Mouse (Mus musculus): ENCODE measurements around the gene Adal. TPM values are rescaled to one million over a fixed set of nuclear protein-coding genes. Genes with fewer than 3 reads are reported as not detected.
"Not testable (repeated sequence)": the region's sequence is repeated elsewhere in the genome, so short reads cannot be mapped to it uniquely, and the experiment has no call there.

The Adal gene
- 21.2 and 22.5 TPM in 2 replicates for polyA plus RNA-seq (2012; rRNA removed)

DNA sequence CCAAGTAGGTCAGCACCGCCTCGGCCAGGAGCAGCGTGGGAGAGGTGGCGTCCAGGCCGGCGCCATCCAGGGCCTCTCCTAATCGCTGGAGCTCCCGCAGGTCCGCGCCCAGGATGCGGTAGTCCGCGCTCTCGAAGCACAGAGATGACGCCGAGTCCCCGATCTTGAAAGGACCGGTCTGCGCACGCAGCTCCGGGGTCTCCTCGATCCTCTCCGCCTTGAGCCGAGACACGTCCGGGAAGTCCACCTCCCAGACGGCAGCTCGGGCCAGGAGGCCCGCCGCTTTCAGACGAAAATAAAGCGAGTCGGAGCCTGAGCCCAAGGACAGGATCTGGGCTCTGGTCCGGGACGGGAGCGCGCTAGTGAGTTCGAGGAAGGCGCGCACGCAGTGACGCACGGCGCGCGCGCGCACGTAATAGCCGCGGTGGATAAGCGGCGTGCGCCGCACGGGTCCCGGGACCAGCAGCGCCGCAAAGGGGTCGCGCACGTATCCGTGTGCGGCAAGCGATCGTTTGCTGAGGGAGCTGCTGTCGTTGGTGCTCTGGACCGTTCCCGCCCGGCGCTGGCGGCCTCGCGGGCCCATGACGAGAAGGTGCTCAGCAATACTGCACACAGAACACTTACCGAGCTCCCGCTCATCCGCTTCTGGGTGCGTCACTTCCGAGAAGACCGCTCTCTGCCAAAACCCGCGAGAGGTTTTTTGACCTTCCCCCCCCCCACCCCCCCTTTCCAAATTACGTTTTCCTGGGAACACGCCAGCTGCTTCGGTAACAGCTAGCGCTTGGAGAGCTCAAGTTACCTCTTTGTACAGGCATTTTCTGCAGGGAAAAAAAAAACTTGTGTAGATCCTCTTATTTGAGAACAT lies at the start of gene Adal, which contains the start of gene Lcmt2:
Gene Adal (plus strand): TSS at position 411 of the 865 bp plus-strand sequence.
Gene Lcmt2 (minus strand): TSS at position 636 of the 865 bp plus-strand sequence.
- DNase-seq (ENCODE audit: extremely low spot score in 1 of 2, low spot score in 1 of 2), result peak; percentile 73 to 92

DNA sequence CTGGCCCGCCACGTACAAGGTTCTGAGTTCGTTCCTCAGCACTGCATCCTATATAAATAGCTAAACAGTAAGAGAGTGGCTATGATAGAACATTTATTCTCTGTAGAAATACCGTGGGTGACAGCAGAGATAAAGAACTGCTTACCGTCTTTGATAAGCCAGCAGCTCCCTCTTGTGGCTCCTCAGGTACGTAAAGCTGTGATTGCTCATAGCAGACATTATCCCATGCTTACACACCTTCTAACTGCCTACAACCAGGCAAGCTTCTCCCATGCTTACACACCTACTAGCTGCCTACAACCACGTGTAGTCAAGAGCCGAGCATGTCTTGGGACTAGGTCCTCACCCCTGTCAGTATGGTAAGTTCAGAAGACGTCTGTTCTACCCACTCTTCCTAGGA lies 38.2 kb upstream of the Adal start:
- peak; percentile 56 to 88 for DNase-seq (ENCODE audit: extremely low spot score in 1 of 2, low spot score in 1 of 2)

DNA sequence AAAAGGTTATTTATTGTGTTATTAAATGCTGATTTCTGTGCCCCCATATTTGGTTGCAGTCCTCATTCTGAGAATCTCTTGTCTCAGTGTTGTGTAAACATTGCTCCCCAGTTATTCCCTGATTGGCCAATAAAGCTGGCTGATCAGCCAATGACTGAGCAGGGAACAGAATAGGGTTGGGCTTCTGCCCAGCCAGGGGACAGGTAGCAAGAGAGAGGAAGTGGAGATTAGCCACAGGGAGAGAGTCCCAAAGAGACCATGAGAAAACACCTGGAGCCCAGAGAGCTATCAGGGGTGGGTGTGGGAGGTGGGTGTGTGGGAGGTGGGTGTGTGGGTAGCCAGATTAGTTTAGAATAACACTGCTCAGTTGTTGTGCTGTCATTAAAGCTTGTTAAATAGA lies 34.3 kb upstream of the Adal start:
- DNase-seq (ENCODE audit: extremely low spot score in 1 of 2, low spot score in 1 of 2), result no peak

DNA sequence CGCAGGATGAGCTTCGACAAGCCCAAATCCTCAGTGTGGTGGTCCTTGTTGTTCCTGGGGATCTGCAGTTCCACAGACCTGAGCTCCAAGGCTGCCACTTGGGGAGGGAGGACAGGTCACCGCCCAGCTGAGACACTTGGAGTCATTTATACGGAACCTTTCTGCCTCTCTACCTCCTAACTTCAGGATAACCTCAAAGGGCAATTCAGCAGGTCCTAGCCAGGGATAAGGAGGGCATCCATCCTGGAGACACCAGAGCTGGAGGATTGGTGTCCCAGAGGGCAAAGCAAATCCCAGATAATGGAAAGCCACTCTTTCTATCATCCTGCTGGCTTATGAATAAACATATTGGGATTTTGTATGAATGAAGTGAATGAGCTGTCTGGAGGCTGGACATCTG lies 30.5 kb upstream of the Adal start, which contains the start of gene Tgm7:
Gene Tgm7 (minus strand): TSS at position 101 of the 400 bp plus-strand sequence.
- DNase-seq (ENCODE audit: extremely low spot score in 1 of 2, low spot score in 1 of 2), result no peak

DNA sequence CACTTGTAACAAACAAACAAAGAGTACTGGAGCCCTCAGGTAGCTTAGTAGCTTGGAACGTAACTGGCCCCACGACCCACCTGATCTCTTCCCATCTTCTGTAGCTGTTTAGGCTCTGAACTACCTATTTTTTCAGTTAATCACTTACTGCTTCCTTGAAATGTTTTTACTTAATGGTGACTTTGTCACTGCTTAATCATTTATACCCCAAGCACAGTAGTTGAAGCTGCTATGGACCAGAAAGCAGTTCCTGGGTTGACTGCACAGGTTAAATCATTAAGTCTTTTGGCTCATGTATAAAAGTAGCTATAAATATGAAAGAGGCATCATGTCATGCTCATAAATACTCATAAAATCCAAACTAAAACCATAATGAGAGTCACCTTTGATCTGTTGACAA lies 24.8 kb upstream of the Adal start:
- DNase-seq (ENCODE audit: extremely low spot score in 1 of 2, low spot score in 1 of 2), result no peak

DNA sequence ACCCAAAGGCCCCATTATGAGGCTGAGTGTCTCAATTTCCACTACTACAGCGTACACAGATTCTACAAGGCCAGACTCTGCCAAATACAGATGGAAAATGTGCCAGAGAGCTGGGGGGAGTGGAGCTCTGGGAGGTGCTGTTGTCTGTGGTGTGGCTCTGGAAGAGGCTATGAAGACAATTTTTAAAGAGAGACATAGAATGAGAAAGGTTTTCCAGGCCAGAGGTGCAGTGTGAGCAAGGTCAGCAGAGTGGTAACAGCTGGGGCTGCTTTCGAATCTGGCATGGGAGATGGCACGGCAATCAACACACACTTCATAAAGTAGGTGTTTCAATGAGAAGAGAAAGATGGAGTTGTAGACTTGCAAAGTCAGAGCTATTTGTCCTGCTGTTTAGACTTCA lies 21.0 kb upstream of the Adal start:
- DNase-seq (ENCODE audit: extremely low spot score in 1 of 2, low spot score in 1 of 2), result no peak

DNA sequence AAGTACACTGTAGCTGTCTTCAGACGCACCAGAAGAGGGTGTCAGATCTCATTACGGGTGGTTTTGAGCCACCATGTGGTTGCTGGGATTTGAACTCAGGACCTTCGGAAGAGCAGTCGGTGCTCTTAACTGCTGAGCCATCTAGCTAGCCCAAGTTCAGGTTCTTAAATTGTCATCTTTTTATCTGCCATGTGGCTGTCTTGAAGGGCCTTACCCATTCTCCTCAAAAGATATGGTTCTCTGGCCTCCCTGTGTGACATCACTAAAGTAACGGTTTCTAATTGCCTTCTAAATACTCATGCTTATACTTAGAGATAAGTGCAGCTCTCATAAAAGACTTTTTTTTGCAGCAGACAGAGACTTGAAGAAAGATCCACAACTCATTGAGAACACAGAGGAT lies 13.9 kb upstream of the Adal start:
- not testable (repeated sequence) for DNase-seq (ENCODE audit: extremely low spot score in 1 of 2, low spot score in 1 of 2)

DNA sequence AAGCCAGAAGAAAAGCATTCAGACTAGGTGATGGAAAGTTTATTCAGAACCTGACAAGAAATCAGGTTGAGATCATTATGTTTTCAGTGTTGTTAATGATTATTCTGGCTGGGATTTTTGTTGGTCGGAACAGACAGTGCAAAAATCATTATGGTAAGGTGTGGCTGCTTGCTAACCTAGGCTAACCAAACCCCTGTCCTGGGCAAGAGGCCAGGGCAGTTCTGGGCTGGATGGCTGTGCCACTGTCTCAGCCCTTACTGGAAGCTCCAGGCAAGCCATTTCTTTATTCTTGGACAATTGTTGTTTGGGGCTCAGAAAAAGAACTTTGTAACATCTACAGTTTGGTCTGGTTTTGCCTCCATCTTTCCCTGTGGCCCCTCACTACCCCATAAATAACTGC lies 12.7 kb upstream of the Adal start:
- DNase-seq (ENCODE audit: extremely low spot score in 1 of 2, low spot score in 1 of 2), result no peak

DNA sequence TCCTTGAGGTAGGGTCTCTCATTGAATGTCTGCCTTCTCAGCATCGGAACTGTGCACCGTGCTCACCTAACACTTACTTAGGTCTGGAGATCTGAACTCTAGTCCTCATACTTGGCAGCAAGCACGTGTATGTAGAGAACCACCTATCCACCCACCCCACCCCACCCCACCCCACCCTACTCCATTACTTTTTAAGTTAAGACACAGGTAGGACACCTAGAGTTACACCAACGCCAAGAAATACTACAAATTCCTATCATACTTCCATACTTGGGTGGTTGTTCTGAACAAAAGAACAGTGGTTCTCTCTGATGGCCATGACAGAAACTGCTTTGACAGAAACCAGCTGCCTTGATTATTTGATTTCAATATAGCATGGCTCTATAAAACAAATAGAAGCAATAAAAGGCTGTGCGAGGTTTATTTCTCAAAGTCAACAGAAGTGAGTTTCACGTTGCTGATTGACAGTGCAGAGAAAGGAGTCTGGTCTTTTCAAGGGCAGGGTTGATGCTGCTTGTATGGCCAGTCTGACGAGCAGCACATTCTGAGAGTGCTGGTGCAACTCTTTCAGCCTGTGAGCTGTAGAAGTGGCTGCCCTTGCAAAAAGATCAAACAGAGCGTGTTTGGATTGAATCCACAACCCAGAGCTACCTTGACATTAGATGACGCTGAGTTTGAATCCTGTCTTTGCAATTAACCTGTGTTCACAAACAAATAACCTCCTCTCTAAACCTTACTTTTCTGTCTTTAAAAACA lies 11.2 kb upstream of the Adal start:
- DNase-seq (ENCODE audit: extremely low spot score in 1 of 2, low spot score in 1 of 2), result no peak

DNA sequence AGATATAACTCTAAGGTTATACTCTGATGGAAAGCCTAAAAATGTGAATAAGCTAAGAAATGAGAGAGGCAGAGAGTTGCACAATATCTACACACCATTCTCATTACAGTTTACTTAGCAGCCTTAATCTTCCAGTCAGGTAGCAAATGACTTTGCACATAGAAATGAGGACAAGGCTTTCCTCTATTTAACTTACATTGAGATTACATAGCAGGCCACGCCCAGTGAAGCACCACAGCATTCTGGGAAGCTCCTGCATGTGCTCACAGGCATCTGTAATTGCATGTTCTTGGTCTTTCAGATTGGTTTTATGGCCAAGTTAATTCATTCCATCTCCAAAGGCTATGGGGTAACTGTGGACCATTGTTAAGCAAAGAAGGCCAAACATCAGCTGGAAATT lies 7.4 kb upstream of the Adal start:
- no peak for DNase-seq (ENCODE audit: extremely low spot score in 1 of 2, low spot score in 1 of 2)

DNA sequence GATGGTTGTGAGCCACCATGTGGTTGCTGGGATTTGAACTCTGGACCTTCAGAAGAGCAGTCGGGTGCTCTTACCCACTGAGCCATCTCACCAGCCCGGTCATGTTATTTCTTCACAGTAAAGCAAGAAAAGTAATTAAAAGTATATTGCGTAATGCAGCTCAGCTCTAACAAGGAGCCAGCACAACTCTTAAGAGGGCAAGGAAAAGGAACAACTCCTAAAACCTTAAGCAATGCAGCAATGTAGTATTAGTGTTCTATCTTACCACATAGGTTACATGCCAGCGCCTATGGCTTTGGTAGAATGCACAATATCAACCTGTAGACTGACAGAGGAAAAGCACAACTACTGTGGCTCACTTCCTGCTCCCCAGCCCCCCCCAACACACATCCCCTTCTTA lies 2.9 kb upstream of the Adal start:
- no peak for DNase-seq (ENCODE audit: extremely low spot score in 1 of 2, low spot score in 1 of 2)

DNA sequence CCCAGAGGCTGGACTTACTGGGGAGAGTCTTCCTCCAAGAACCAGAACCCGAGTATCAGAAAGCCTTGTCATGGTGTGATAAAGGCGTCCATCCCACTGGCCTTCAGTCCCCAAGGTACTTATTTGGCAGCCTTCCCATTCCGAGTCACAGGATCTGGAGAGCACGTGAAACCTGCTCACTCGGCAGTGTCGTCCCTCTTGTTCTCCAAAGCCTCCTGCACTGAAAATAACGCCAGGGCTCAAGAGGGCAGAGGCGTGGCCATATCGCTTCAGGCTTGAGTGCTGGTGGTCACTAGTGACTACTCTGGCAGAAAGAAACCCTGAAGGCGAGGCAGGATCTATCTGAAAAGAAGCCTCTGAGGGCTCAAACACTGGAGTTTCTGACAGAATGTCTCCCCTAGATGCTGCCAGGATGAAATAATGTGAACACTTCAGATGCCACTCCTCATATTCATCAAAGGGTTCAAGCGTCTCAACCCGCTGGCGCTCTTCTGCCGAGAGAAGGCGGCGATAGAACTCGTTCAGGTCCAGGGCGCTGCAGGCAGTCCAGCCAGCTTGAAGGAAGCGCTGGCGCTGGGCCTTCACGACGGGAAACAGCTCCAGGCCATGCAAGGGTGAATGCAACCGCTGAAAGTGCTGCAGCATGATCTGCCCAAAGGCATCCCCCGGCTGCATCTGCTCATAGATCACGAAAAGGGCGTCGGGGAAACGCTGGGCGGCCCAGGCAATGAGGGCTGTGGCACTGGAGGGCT lies 786 bp upstream of the Adal start:
- no peak for DNase-seq (ENCODE audit: extremely low spot score in 1 of 2, low spot score in 1 of 2)

DNA sequence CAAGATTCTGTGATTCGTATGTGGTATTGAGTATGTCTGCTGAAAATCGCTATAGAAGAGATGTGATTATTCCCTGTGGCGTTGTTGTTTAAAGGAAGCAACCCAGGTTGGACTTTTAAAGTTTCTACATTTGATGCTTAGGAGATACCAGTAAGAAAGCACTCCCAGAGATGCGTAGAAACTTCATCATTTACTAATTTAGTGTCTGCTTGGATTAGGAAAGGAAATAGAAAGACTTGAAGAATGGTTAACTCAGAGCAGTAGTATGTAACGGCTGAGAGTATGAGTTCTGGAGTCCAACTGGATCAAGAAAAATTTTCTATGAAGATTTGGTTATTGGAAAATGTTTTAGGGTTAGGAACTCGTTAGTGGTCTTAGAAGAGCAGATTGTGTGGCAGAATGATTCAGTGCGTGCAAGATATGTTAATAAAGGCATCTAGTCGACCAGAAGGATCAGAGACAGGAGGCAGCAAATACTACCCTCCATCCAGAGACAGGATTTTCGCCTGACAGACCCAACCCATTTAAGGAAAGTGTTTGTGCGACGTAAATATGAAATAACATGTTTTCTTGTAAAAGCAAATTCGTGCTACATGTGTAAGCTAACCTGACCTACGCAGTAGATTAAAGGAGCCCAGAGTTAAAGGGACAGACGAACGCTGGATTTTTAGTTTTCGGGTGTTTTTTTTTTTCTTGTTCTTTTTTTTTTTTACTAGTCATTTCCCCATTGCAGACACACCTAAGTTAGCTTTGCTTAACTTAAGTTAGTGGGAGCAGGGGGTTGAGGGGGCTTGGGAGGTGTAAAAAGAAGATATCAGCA lies 1.2 kb downstream of the Adal start:
- DNase-seq (ENCODE audit: extremely low spot score in 1 of 2, low spot score in 1 of 2), result no peak

DNA sequence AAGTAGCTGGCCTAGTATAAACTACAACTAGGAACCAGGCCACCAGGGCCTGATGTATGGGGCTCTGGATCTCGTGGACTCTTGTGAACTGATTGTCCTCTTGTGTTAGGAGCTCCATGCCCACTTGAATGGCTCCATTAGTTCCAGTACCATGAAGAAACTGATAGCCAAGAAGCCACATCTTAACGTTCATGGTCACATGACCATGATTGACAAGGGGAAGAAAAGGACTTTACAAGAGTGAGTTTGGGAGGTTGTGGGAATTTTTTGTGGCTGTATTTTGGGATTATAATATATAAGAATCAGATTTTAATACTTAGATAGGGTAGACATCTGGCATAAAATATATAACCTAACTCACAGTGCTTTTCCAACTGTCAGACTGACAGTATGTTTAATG lies 2.2 kb downstream of the Adal start:
- no peak for DNase-seq (ENCODE audit: extremely low spot score in 1 of 2, low spot score in 1 of 2)

DNA sequence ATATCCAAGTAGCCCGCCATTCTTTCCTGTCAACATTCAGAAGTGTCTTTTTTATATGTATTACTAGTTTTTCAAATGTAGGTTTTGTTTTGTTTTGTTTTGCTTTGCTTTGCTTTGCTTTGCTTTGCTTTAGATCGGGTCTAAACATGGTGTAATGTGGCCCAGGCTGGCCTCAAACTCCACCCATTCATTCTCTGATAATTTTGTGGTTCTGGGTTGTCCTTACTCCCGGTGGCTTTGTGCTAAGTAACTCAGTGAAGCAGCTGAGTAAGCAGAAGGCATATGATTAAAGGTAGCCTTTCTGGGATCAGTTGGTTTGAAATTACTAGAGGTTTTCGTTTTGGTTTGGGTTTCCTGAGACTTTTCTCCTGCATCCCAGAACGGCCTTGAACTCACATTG lies 9.5 kb downstream of the Adal start:
- DNase-seq (ENCODE audit: extremely low spot score in 1 of 2, low spot score in 1 of 2), result no peak

DNA sequence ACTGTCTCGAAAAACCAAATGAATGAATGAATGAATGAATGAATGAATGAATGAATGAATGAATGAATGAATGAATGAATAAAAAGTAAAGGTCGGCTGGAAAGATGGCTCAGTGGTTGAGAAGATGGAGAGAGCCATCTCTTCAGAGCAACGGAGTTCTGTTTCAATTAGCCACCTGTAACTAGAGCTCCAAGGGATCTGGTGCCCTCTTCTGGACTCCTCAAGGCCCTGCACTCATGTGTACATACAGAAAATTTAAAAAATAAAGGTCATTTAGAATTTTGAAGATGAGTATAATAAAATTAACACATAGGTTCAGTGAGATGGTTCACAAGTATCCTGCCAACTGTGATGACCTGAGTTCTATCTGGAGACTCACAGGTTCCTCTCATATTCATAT lies 12.9 kb downstream of the Adal start:
- DNase-seq (ENCODE audit: extremely low spot score in 1 of 2, low spot score in 1 of 2), result no peak

DNA sequence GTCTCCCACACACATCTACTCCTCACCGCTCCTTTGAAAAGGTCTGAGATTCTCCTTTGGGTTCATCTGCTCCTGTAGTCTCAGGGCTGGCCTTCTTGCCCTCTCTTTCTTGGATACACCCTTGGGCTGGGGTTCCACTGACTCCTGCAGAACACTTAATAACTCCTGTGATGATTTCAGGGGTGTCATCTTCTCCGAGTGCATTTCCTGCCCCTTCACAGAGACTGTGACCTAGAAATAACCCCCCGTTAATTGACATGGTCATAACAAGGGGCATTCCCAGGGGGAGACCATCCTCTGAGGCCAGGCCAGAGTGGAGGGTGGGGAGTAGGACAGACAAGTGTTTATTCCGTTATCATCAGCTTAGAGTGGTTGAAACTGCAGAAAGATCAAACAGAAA lies 28.9 kb downstream of the Adal start:
- no peak for DNase-seq (ENCODE audit: extremely low spot score in 1 of 2, low spot score in 1 of 2)

DNA sequence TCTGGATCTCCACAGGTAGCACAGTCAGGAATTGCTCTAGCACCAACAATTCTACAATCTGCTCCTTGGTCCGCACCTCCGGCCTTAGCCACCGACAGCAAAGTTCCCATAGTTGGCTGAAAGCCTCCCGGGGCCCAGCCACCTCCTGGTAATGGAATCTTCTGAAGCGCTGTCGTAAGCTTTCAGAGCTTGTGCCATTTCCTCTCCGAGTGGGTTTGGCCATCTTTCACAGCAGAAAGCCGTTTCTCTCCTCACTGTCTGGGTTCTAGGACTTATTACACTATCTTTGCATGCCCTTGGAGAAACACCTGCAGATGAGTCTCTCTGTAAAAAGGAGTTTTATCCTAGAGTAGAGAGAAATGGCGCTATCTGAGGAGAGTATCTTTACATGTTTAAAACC lies 29.7 kb downstream of the Adal start:
- DNase-seq (ENCODE audit: extremely low spot score in 1 of 2, low spot score in 1 of 2), result no peak

DNA sequence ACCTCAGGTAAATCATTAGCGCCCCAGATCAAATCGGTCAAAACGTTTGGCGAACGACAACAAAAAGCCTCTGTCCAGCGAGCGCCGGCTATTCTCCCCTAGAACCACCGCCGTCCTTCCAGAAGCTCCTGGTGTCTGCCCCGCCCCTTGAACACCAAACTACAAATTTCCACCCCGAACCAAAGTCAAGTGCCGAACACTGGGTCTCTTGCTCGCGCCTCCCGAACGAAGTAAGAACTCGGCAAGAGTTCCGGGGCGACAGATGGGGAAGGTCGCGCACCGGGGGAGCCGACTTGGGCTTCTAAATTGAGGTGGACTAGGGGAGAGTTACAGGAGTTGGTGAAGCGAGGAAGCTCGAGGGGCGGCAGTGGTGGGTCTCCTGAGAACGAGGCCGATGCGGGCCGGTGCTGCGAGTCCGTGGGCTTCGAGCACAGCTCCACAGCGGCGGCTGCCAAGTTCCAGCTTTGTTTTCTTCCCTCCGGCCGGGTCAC lies 30.3 kb downstream of the Adal start, which contains the start of gene Tubgcp4:
Gene Tubgcp4 (plus strand): TSS at position 174 of the 491 bp plus-strand sequence.
- DNase-seq (ENCODE audit: extremely low spot score in 1 of 2, low spot score in 1 of 2), result peak in 1 of 2 experiments; percentile 20
